Mouse (Mus musculus) stomach, postnatal 0 days (tissue): ENCODE measurements at regions not wholly inside any gene's neighbourhood (a gene's known extent, or its start where the extent isn't known, plus 50 kb on each side); places are given as distances from the start of the nearest gene placed in this dataset.

Source experiments
- ATAC-seq: fragments of 200-750 bp; cut with Nextera tagmentation; 2 replicates; pipeline ENCODE4 v1.8.0; 2017; ENCODE audit not compliant: low FRiP score, low TSS enrichment
- DNase-seq: peaks from one replicate; pipeline ENCODE4 v3.0.0-alpha.2; 2016; ENCODE audit warnings: low spot score
- H3K27ac ChIP-seq: fragments of 300-500 bp; sonication (generic); replicated peaks from 2 replicates; pipeline ENCODE4 v1.5.1; 2014; ENCODE audit warnings: mild to moderate bottlenecking, control low read depth
- H3K27me3 ChIP-seq: fragments of 300-500 bp; sonication (generic); 2 replicates; pipeline ENCODE4 v1.6.1; 2014; ENCODE audit warnings: low read length; ENCODE audit not compliant: control insufficient read depth, insufficient read depth
- H3K36me3 ChIP-seq: fragments of 300-500 bp; sonication (generic); 2 replicates; pipeline ENCODE4 v1.6.1; 2014; ENCODE audit warnings: low read length, mixed read lengths; ENCODE audit not compliant: control insufficient read depth, insufficient read depth
- H3K4me1 ChIP-seq: fragments of 300-500 bp; sonication (generic); replicated peaks from 2 replicates; pipeline ENCODE4 v1.6.1; 2014; ENCODE audit warnings: antibody characterized with exemption; ENCODE audit not compliant: control insufficient read depth, insufficient read depth
- H3K4me2 ChIP-seq: fragments of 300-500 bp; sonication (generic); replicated peaks from 2 replicates; pipeline ENCODE4 v1.6.1; 2014; ENCODE audit warnings: low read depth, mild to moderate bottlenecking, control low read depth, moderate library complexity
- H3K4me3 ChIP-seq: fragments of 300-500 bp; sonication (generic); 2 replicates; pipeline ENCODE4 v1.5.1; 2014; ENCODE audit warnings: low read depth, low read length, control low read depth
- H3K9ac ChIP-seq: fragments of 300-500 bp; sonication (generic); 2 replicates; pipeline ENCODE4 v1.6.1; 2014; ENCODE audit warnings: mild to moderate bottlenecking, low read length, control low read depth, mixed read lengths
- H3K9me3 ChIP-seq: fragments of 300-500 bp; sonication (generic); 2 replicates; pipeline ENCODE4 v1.6.1; 2016; ENCODE audit warnings: low read length; ENCODE audit not compliant: control insufficient read depth
- CTCF ChIP-seq: IDR thresholded peaks from 2 replicates; pipeline ENCODE4 v1.5.1; 2016; ENCODE audit warnings: antibody characterized with exemption, low read depth, mild to moderate bottlenecking, moderate library complexity
- EP300 ChIP-seq: optimal IDR thresholded peaks from 2 replicates; pipeline ENCODE3; 2016; ENCODE audit warnings: antibody characterized with exemption
- WGBS: fragments of 180-500 bp; shearing (Covaris S2); extraction: QIAGEN DNeasy Blood & Tissue Kit; methylation state at CpG from one replicate; pipeline ENCODE4 v1.1.7; 2014; 5-methylcytosine and 5-hydroxymethylcytosine counted together

- no peaks in the 10 kb centered on the region for H3K36me3 ChIP-seq
- DNase-seq (no peak), ATAC-seq (no peak)
- H3K4me3 ChIP-seq = no peak overlapping the region
- H3K27ac ChIP-seq = no peak overlapping the region
- TF ChIP-seq EP300 (no peak), CTCF (no peak)
- WGBS = 60% methylated on average over 9 of the region's 9 CpGs
- H3K4me1 ChIP-seq = no peaks in the 10 kb centered on the region
- H3K9me3 ChIP-seq = no peaks in the 10 kb centered on the region
- H3K9ac ChIP-seq = no peak overlapping the region
- H3K4me2 ChIP-seq = no peak overlapping the region
- no peaks in the 10 kb centered on the region for H3K27me3 ChIP-seq
Observed at GRCm38 (mm10) chr1:42504491-42504890, 191.1 kb upstream of the Pou3f3 start.

GRCm38 (mm10) chr1:42505048-42505729 is 190.4 kb upstream of the Pou3f3 start:
- ATAC-seq (0 out of 2 replicates have a peak, but pooled peaks have one; percentile 21), DNase-seq (no peak)
- TF ChIP-seq EP300 (no peak), CTCF (no peak)
- Histone ChIP-seq H3K27ac (no peak overlapping the region), H3K9me3 (no peaks in the 10 kb centered on the region), H3K4me2 (no peak overlapping the region), H3K4me3 (no peak overlapping the region), H3K36me3 (no peaks in the 10 kb centered on the region), H3K4me1 (no peaks in the 10 kb centered on the region), H3K27me3 (no peaks in the 10 kb centered on the region), H3K9ac (no peak overlapping the region)
- 61% methylated on average over 10 of the region's 10 CpGs for WGBS

- H3K9me3 ChIP-seq = no peaks in the 10 kb centered on the region
- 91% methylated on average over 3 of the region's 3 CpGs for WGBS
- H3K9ac ChIP-seq = no peak overlapping the region
- no peak overlapping the region for H3K27ac ChIP-seq
- H3K36me3 ChIP-seq = no peaks in the 10 kb centered on the region
- no peak overlapping the region for H3K4me3 ChIP-seq
- DNase-seq = no peak
- ATAC-seq = no peak
- no peaks in the 10 kb centered on the region for H3K27me3 ChIP-seq
- H3K4me1 ChIP-seq = no peaks in the 10 kb centered on the region
- peak; percentile 39 for TF ChIP-seq CTCF
- TF ChIP-seq EP300 = no peak
- H3K4me2 ChIP-seq = no peak overlapping the region
Observed at GRCm38 (mm10) chr1:42514417-42514816, 181.2 kb upstream of the Pou3f3 start.

GRCm38 (mm10) chr1:42524401-42524800 is 171.2 kb upstream of the Pou3f3 start:
- 60% methylated on average over 4 of the region's 4 CpGs for WGBS
- H3K4me3 ChIP-seq = no peak overlapping the region
- H3K9ac ChIP-seq = no peak overlapping the region
- H3K36me3 ChIP-seq = no peaks in the 10 kb centered on the region
- no peak overlapping the region for H3K27ac ChIP-seq
- no peak overlapping the region for H3K4me2 ChIP-seq
- no peaks in the 10 kb centered on the region for H3K27me3 ChIP-seq
- H3K9me3 ChIP-seq = no peaks in the 10 kb centered on the region
- H3K4me1 ChIP-seq = no peaks in the 10 kb centered on the region
- no peak for DNase-seq
- ATAC-seq = no peak
- TF ChIP-seq CTCF = no peak
- TF ChIP-seq EP300 = no peak

- DNase-seq (no peak), ATAC-seq (no peak)
- 38% methylated on average over 11 of the region's 11 CpGs for WGBS
- no peaks in the 10 kb centered on the region for H3K4me1 ChIP-seq
- no peaks in the 10 kb centered on the region for H3K27me3 ChIP-seq
- H3K27ac ChIP-seq = no peak overlapping the region
- H3K4me2 ChIP-seq = no peak overlapping the region
- H3K4me3 ChIP-seq = no peak overlapping the region
- H3K9ac ChIP-seq = no peak overlapping the region
- H3K9me3 ChIP-seq = no peaks in the 10 kb centered on the region
- TF ChIP-seq EP300 (no peak), CTCF (no peak)
- no peaks in the 10 kb centered on the region for H3K36me3 ChIP-seq
Observed at GRCm38 (mm10) chr1:42527746-42528476, 167.7 kb upstream of the Pou3f3 start.

GRCm38 (mm10) chr1:42532908-42533307 is 162.7 kb upstream of the Pou3f3 start:
- no peak overlapping the region for H3K4me3 ChIP-seq
- no peak overlapping the region for H3K9ac ChIP-seq
- H3K9me3 ChIP-seq = no peaks in the 10 kb centered on the region
- H3K4me1 ChIP-seq = no peaks in the 10 kb centered on the region
- DNase-seq (no peak), ATAC-seq (no peak)
- H3K27me3 ChIP-seq = no peaks in the 10 kb centered on the region
- H3K36me3 ChIP-seq = no peaks in the 10 kb centered on the region
- no peak for TF ChIP-seq EP300
- TF ChIP-seq CTCF = no peak
- H3K4me2 ChIP-seq = no peak overlapping the region
- 74% methylated on average over 6 of the region's 6 CpGs for WGBS
- H3K27ac ChIP-seq = no peak overlapping the region
